Mouse (Mus musculus) regulatory T cell (primary cell): Measurements from ENCODE around the gene Isoc2a.

Experiments
- in situ Hi-C: fragments of 300-600 bp; cut with MboI, MseI; formaldehyde crosslinking; loops from one replicate; pipeline ENCODE4 v1.15.1; 2025; ENCODE audit warnings: high pct_unique_total_duplicates

Isoc2a gene

DNA sequence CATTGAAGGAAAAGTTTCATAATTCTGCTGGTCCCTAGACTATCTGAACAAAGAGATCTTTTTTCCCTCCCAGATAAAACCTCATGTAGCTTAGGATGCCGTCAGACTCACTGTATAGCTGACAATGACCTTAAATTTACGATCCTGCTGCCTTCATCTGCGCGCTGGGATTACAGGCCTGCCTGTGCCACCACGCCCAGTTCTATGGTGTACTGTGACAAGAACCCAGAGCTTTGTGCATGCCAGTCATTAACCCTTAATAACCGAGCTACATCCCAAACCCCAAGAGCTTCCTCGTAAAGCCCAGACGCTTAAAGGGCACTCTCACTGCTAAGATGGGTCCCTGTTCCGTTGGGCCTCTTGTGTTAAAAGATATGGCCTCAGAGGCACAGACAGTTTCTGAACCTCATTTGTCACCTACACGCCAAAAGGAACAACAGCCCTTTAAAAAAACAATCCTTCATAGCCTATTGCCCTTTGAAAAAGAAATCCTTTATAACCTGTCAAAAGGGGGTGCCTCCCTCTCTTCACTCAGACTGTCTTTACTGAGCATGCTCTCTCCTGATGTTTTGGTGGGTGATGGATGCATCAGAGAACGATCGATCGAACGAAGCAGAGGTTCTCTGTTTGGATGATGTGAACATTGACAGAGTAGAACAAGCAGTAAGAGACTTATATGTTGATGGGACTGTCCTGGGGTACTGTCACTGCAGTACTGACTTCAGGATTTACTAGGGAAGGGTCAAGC lies 38.9 kb downstream of the Isoc2a start:
- in situ Hi-C loops, result no loop called here

GRCm38 (mm10) chr7:4917494-4917893 lies 40.5 kb downstream of the Isoc2a start:
- in situ Hi-C loops, result no loop called here

- in situ Hi-C loops, result no loop called here
Observed at GRCm38 (mm10) chr7:4918681-4919080, 41.7 kb downstream of the Isoc2a start.

GRCm38 (mm10) chr7:4919096-4919495 lies 42.1 kb downstream of the Isoc2a start:
- in situ Hi-C loops, result no loop called here

- in situ Hi-C loops, result no loop called here
Observed at GRCm38 (mm10) chr7:4919971-4920370, 43.0 kb downstream of the Isoc2a start.

DNA sequence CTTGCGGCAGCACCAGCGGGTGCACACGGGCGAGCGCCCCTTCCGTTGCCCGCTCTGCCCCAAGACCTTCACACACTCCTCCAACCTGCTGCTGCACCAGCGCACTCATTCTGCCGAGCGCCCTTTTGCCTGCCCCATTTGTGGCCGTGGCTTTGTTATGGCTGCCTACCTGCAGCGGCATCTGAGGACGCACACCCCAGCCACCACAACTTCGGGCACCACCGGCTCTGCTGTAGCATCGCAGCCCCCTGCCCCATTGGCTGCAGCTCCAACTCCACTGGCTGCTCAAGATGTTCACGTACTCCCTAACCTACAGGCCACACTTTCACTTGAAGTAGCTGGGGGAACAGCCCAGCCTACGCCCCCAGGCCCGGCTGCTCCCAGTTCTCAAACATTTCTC lies 43.5 kb downstream of the Isoc2a start:
- in situ Hi-C loops, result no loop called here

GRCm38 (mm10) chr7:4920976-4921823 lies 44.2 kb downstream of the Isoc2a start:
- in situ Hi-C loops, result no loop called here

- in situ Hi-C loops, result no loop called here
Observed at GRCm38 (mm10) chr7:4921824-4922482, 45.0 kb downstream of the Isoc2a start, which contains the start of gene Nat14. TSS of gene Nat14 (plus strand) at chr7:4922028.

- in situ Hi-C loops, result no loop called here
Observed at GRCm38 (mm10) chr7:4922508-4922907, 45.6 kb downstream of the Isoc2a start.

DNA sequence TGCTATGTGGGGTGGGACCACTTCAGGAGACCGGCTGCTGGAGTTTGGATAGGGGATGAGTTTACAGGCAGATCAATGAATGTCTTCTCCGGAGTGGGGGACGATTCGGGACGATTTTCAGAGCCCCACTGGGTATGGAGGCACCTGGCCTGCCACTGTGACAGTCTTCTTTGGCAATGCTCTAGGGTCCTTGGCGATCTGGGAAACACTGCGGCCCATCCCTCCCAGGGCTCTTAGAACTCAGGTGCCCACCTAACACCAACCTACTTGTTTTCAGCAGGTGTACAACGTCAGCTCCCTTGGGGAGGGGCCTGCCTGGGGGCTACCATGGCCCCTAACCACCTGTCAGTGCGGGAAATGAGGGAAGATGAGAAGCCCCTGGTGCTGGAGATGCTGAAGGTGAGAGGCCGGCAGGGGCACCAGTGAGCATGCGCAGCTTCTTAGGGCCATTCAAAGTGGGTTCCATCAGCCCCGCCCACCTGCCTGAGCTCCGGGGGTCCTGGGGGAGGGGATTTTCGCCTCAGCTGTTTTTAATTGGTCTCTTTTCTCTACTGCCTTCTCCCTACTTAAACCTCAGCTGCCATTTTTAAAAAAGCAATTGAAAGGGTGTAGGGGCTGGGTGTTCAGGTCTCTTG lies 46.1 kb downstream of the Isoc2a start:
- in situ Hi-C loops, result no loop called here

DNA sequence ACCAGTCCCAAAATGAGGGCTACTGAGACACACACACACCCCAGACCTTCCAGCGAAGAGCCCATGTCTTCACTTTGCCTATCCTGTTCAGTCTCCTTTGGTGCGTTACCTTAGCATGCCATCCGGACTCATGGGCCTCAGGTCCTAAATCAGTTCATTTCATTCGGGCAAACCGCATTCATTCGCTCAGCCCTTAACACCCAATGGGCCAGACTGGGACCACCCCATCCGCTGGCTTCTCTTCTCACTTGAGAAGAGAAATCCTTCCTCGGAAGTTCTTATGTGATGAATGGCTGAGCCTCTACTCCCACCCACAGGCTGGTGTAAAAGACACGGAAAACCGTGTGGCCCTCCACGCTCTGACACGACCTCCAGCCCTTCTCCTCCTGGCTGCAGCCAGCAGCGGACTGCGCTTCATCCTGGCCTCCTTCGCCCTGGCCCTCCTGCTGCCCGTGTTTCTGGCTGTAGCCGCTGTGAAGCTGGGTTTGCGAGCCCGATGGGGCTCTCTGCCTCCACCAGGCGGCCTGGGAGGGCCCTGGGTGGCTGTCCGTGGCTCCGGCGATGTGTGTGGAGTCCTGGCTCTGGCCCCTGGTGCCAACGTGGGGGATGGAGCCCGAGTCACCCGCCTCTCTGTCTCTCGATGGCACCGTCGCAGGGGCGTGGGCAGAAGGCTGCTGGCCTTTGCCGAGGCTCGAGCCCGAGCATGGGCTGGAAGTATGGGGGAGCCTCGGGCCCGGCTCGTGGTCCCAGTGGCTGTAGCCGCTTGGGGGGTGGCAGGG lies 46.8 kb downstream of the Isoc2a start:
- in situ Hi-C loops, result no loop called here

DNA sequence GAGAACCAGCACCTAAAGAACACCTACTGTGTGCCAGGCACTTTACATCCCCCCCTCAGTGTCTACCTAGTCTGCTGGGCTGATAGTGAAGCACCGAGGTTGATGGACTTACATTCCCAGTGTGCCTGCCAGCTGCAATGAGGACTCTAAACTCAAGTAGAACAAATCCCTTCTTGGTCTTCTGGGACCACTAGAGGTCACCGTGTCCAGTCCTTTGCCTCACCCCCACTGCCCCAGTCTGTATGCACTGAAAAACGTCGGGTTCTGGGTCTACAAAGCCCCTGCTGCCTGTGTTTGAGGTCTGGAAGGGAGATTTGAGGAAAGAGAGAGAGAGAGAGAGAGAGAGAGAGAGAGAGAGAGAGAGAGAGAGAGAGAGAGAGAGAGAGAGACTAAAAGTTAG lies 47.5 kb downstream of the Isoc2a start:
- in situ Hi-C loops, result no loop called here

- in situ Hi-C loops, result loop anchor here (5.0 kb wide), 1 partner anchor 48 kb away; the partner anchor contains the start of gene Isoc2a
Observed at GRCm38 (mm10) chr7:4924891-4925301, 47.9 kb downstream of the Isoc2a start.

DNA sequence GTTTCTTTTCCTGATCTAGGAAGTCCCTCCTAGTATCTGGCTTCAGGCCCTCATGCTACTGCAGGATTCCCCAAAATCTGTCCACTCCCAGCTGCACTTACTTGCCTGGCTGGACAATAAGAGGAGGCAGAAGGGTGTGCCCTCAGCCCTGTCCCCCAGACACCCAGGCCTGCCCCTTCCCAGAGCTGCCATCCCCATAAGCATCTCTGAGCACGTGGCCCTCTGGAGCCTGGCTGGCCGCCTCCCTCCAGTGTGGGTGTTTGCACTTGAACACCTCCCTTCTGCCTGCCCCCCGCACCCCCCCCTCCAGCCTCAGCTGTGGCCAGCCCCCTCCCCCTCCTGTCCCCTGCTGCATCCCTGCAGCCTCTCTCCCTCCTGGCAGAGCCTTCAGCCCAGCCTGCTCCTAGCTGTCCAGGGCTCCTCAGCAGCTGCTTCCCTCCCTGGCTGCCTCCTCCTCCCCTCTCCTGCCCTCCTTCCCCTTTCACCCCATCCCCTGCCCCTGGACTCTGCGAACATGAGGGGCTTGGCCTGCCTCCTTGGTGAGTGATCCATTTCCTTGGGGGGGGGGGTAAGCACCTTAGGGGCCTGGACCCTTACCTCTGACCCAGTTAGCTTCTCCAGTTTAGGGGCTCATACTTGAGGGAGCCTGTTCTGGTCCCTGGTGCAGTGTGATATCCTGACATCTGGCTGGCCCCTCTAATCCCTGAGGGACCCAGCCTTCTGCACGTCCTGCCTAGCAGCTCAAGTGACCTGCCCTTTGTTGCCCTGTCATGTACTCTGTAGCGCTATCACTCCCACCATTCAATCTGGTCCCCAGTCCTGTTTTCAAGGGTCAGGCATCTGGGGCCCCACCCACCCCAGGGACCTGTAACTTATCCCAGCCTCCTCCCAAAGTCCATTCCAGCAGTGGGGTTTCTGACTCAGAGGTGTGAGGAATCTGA lies 48.8 kb downstream of the Isoc2a start, which contains the start of gene Ssc5d:
TSS of gene Ssc5d (plus strand) at position 345 of the 941 bp plus-strand sequence.
- in situ Hi-C loops, result loop anchor here (5.0 kb wide), 1 partner anchor 48 kb away; the partner anchor contains the start of gene Isoc2a

DNA sequence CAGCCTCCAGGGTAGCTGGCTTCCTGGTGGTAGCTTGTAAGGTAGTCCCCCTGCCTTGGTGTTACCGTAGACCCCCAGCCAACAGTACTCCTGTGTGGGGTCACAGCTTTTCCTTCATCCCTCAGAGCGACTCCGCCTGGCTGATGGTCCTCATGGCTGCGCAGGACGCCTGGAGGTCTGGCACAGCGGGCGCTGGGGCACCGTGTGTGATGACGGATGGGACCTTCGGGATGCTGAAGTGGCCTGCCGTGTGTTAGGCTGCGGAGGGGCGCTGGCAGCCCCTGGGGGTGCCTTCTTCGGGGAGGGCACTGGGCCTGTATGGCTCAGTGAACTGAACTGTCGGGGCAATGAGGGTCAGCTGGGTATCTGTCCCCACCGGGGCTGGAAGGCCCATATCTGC lies 49.9 kb downstream of the Isoc2a start:
- in situ Hi-C loops, result loop anchor here (5.0 kb wide), 1 partner anchor 50 kb away; the partner anchor contains the start of gene Isoc2a

- in situ Hi-C loops, result loop anchor here (5.0 kb wide), 1 partner anchor 50 kb away; the partner anchor contains the start of gene Isoc2a
Observed at GRCm38 (mm10) chr7:4927711-4928110, 50.8 kb downstream of the Isoc2a start.

- in situ Hi-C loops, result loop anchor here (5.0 kb wide), 1 partner anchor 51 kb away; the partner anchor contains the start of gene Isoc2a
Observed at GRCm38 (mm10) chr7:4928323-4928722, 51.4 kb downstream of the Isoc2a start.

- in situ Hi-C loops, result loop anchor here (10.0 kb wide), 1 partner anchor 228 kb away; no protein-coding TSS in a partner anchor
Observed at GRCm38 (mm10) chr7:4933103-4933502, 56.1 kb downstream of the Isoc2a start.
